Mouse (Mus musculus): ENCODE results near the gene Pitpnb. TPM values are rescaled to one million over a fixed set of nuclear protein-coding genes. Genes with fewer than 3 reads are reported as not detected.

Gene Pitpnb
- polyA plus RNA-seq, 1 experiment from 2014 or later, result 78.8 TPM

- Histone ChIP-seq H3K4me1 (ENCODE audit: control insufficient read depth, insufficient read depth, low read length) (no peaks in the 10 kb centered on the region), H3K4me2 (no peak overlapping the region), H3K36me3 (ENCODE audit: control insufficient read depth, insufficient read depth, low read length) (peaks cover 11% of the 10 kb centered on the region), H3K9ac (ENCODE audit: low read depth, low read length) (no peak overlapping the region), H3K4me3 (ENCODE audit: low read depth, low read length) (no peak overlapping the region), H3K27me3 (ENCODE audit: control insufficient read depth, insufficient read depth, low read length) (no peaks in the 10 kb centered on the region), H3K9me3 (replicated peaks; ENCODE audit: control insufficient read depth, low read length) (no peaks in the 10 kb centered on the region), H3K27ac (ENCODE audit: low read depth, low read length) (no peak overlapping the region)
- 80% methylated on average over 8 of the region's 8 CpGs for WGBS (ENCODE audit: insufficient replicate concordance)
- no peak for ATAC-seq (replicated peaks; ENCODE audit: insufficient number of reproducible peaks, low FRiP score, low TSS enrichment)
Measured at GRCm38 (mm10) chr5:111361058-111361457, 30.5 kb downstream of the Pitpnb start.

- Histone ChIP-seq H3K4me1 (ENCODE audit: control insufficient read depth, insufficient read depth, low read length) (no peaks in the 10 kb centered on the region), H3K4me2 (no peak overlapping the region), H3K9ac (ENCODE audit: low read depth, low read length) (no peak overlapping the region), H3K4me3 (ENCODE audit: low read depth, low read length) (no peak overlapping the region), H3K27me3 (ENCODE audit: control insufficient read depth, insufficient read depth, low read length) (no peaks in the 10 kb centered on the region), H3K27ac (ENCODE audit: low read depth, low read length) (no peak overlapping the region), H3K9me3 (replicated peaks; ENCODE audit: control insufficient read depth, low read length) (no peaks in the 10 kb centered on the region), H3K36me3 (ENCODE audit: control insufficient read depth, insufficient read depth, low read length) (peaks cover 11% of the 10 kb centered on the region)
- WGBS (ENCODE audit: insufficient replicate concordance), result 75% methylated on average over 7 of the region's 7 CpGs
- ATAC-seq (replicated peaks; ENCODE audit: insufficient number of reproducible peaks, low FRiP score, low TSS enrichment), result no peak
Measured at GRCm38 (mm10) chr5:111361846-111362245, 31.3 kb downstream of the Pitpnb start.

DNA sequence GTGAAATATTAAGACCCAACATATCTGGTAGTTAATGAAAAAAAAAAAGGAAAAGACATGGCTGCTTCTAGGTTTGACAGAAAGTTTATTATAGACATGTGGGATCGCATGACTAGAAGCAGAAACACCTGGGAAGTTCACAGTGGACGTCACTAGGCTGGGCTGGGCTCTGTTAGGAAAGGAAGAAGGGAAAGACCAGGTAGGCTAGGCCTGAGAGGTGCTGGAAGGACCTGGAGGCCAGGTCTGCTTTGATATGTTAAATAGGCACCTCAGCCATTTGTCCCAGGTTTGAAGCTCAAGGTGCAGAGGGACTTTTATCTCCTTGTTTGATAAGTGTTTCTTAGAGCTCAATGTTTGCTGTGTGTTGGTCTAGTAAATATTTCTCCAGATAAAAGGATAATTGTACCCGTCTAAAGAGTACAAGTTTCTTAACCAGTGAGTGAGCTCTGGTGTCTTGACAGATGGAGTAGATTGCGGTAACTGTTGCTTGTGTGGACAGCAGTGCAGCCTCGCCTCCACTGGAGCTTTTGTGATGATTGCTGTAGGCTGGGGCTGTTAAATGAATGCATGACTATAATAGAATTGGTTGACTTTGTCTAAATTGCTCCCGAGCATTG is 33.0 kb downstream of the Pitpnb start:
- WGBS (ENCODE audit: insufficient replicate concordance), result 71% methylated on average over 6 of the region's 6 CpGs
- Histone ChIP-seq H3K4me2 (no peak overlapping the region), H3K4me3 (ENCODE audit: low read depth, low read length) (no peak overlapping the region), H3K9ac (ENCODE audit: low read depth, low read length) (no peak overlapping the region), H3K36me3 (ENCODE audit: control insufficient read depth, insufficient read depth, low read length) (peaks cover 8% of the 10 kb centered on the region), H3K27ac (ENCODE audit: low read depth, low read length) (no peak overlapping the region), H3K27me3 (ENCODE audit: control insufficient read depth, insufficient read depth, low read length) (no peaks in the 10 kb centered on the region), H3K9me3 (replicated peaks; ENCODE audit: control insufficient read depth, low read length) (no peaks in the 10 kb centered on the region), H3K4me1 (ENCODE audit: control insufficient read depth, insufficient read depth, low read length) (no peaks in the 10 kb centered on the region)
- ATAC-seq (replicated peaks; ENCODE audit: insufficient number of reproducible peaks, low FRiP score, low TSS enrichment), result no peak

- no peak overlapping the region for H3K27ac ChIP-seq (ENCODE audit: low read depth, low read length)
- no peak overlapping the region for H3K9ac ChIP-seq (ENCODE audit: low read depth, low read length)
- H3K36me3 ChIP-seq (ENCODE audit: control insufficient read depth, insufficient read depth, low read length), result peaks cover 14% of the 10 kb centered on the region
- ATAC-seq (replicated peaks; ENCODE audit: insufficient number of reproducible peaks, low FRiP score, low TSS enrichment), result no peak
- H3K9me3 ChIP-seq (replicated peaks; ENCODE audit: control insufficient read depth, low read length), result no peaks in the 10 kb centered on the region
- H3K27me3 ChIP-seq (ENCODE audit: control insufficient read depth, insufficient read depth, low read length), result no peaks in the 10 kb centered on the region
- H3K4me3 ChIP-seq (ENCODE audit: low read depth, low read length), result no peak overlapping the region
- H3K4me2 ChIP-seq, result no peak overlapping the region
- H3K4me1 ChIP-seq (ENCODE audit: control insufficient read depth, insufficient read depth, low read length), result no peaks in the 10 kb centered on the region
- 37% methylated on average over 3 of the region's 3 CpGs for WGBS (ENCODE audit: insufficient replicate concordance)
Measured at GRCm38 (mm10) chr5:111364533-111364932, 34.0 kb downstream of the Pitpnb start.

- no peaks in the 10 kb centered on the region for H3K27me3 ChIP-seq (ENCODE audit: control insufficient read depth, insufficient read depth, low read length)
- H3K36me3 ChIP-seq (ENCODE audit: control insufficient read depth, insufficient read depth, low read length), result peaks cover 15% of the 10 kb centered on the region
- no peak overlapping the region for H3K4me3 ChIP-seq (ENCODE audit: low read depth, low read length)
- 85% methylated on average over 5 of the region's 5 CpGs for WGBS (ENCODE audit: insufficient replicate concordance)
- H3K27ac ChIP-seq (ENCODE audit: low read depth, low read length), result no peak overlapping the region
- ATAC-seq (replicated peaks; ENCODE audit: insufficient number of reproducible peaks, low FRiP score, low TSS enrichment), result no peak
- H3K9me3 ChIP-seq (replicated peaks; ENCODE audit: control insufficient read depth, low read length), result no peaks in the 10 kb centered on the region
- H3K4me1 ChIP-seq (ENCODE audit: control insufficient read depth, insufficient read depth, low read length), result no peaks in the 10 kb centered on the region
- H3K4me2 ChIP-seq, result no peak overlapping the region
- no peak overlapping the region for H3K9ac ChIP-seq (ENCODE audit: low read depth, low read length)
Measured at GRCm38 (mm10) chr5:111366140-111366539, 35.6 kb downstream of the Pitpnb start.

DNA sequence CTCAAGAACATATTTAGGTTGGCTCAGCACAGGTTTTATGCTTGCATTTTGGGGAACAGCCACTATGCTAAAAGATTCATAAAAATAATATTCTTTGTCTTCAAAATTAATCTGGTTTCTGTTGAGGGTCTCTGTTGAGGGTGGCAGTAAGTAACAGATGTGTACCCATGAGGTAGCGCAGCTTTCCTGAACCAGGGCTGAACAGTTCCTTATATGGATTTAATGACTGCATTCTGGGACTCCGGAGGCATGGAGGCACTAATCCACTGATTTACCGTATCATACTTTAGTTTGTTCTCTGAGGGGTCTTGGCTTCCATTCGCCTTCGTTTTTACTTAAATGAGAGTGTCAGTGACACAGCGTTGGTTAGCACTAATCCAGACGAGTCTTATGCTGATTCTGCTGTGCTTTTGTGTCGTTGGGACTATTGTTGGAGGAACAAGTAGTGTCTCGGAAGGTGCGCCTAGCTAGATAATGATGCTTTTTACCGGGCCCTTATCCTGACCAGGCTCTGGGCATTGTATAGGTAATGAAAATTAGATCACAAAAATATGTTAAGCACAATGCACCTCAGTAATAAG is 37.5 kb downstream of the Pitpnb start:
- H3K9me3 ChIP-seq (replicated peaks; ENCODE audit: control insufficient read depth, low read length), result no peaks in the 10 kb centered on the region
- no peak for ATAC-seq (replicated peaks; ENCODE audit: insufficient number of reproducible peaks, low FRiP score, low TSS enrichment)
- H3K27ac ChIP-seq (ENCODE audit: low read depth, low read length), result no peak overlapping the region
- H3K27me3 ChIP-seq (ENCODE audit: control insufficient read depth, insufficient read depth, low read length), result no peaks in the 10 kb centered on the region
- H3K9ac ChIP-seq (ENCODE audit: low read depth, low read length), result no peak overlapping the region
- WGBS (ENCODE audit: insufficient replicate concordance), result 89% methylated on average over 11 of the region's 11 CpGs
- no peak overlapping the region for H3K4me3 ChIP-seq (ENCODE audit: low read depth, low read length)
- no peak overlapping the region for H3K4me2 ChIP-seq
- peaks cover 24% of the 10 kb centered on the region for H3K36me3 ChIP-seq (ENCODE audit: control insufficient read depth, insufficient read depth, low read length)
- H3K4me1 ChIP-seq (ENCODE audit: control insufficient read depth, insufficient read depth, low read length), result no peaks in the 10 kb centered on the region

DNA sequence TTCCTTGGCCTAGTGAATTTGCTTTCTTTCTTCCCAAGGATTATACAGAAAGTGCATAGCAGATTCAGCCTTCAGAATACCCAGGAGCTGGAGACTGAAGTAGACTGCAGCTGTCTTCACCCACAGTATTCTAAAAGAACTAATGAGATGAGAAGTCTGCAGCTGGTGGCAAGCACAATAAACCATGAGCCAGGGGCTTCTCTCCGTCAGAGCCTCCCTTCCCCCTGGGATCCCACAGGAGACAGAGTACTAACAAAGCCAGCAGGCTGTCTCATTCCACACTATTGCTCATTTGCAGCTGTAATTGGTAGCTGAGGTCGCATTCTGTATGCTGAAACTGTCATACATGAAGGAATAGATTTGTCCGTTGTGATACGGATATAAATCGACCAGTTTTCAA is 38.0 kb downstream of the Pitpnb start:
- 88% methylated on average over 5 of the region's 5 CpGs for WGBS (ENCODE audit: insufficient replicate concordance)
- H3K36me3 ChIP-seq (ENCODE audit: control insufficient read depth, insufficient read depth, low read length), result peaks cover 29% of the 10 kb centered on the region
- no peak overlapping the region for H3K27ac ChIP-seq (ENCODE audit: low read depth, low read length)
- no peaks in the 10 kb centered on the region for H3K9me3 ChIP-seq (replicated peaks; ENCODE audit: control insufficient read depth, low read length)
- H3K9ac ChIP-seq (ENCODE audit: low read depth, low read length), result no peak overlapping the region
- no peaks in the 10 kb centered on the region for H3K27me3 ChIP-seq (ENCODE audit: control insufficient read depth, insufficient read depth, low read length)
- H3K4me1 ChIP-seq (ENCODE audit: control insufficient read depth, insufficient read depth, low read length), result no peaks in the 10 kb centered on the region
- H3K4me2 ChIP-seq, result no peak overlapping the region
- H3K4me3 ChIP-seq (ENCODE audit: low read depth, low read length), result no peak overlapping the region
- no peak for ATAC-seq (replicated peaks; ENCODE audit: insufficient number of reproducible peaks, low FRiP score, low TSS enrichment)

DNA sequence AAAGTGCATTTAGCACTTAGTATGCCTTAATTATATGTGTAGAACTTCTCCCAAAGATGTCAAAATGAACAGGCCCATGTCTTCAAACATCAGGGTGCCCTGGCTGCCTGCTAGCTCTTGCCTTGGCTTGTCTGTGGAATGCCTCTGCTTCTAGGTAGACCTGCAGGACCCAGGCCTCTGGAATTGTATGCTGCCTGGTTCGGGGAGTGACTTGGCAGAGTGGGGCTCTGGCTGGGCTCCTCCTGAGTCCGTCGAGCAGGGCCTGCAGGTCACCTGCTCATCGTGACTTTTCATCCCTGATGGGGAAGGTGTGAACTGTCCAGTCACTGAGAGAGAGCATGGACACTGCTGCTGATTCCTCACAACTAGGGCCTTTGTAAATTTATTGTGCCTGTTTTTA is 45.1 kb downstream of the Pitpnb start:
- 81% methylated on average over 4 of the region's 4 CpGs for WGBS (ENCODE audit: insufficient replicate concordance)
- no peaks in the 10 kb centered on the region for H3K27me3 ChIP-seq (ENCODE audit: control insufficient read depth, insufficient read depth, low read length)
- no peaks in the 10 kb centered on the region for H3K4me1 ChIP-seq (ENCODE audit: control insufficient read depth, insufficient read depth, low read length)
- peaks cover 34% of the 10 kb centered on the region for H3K36me3 ChIP-seq (ENCODE audit: control insufficient read depth, insufficient read depth, low read length)
- H3K9me3 ChIP-seq (replicated peaks; ENCODE audit: control insufficient read depth, low read length), result no peaks in the 10 kb centered on the region
- ATAC-seq (replicated peaks; ENCODE audit: insufficient number of reproducible peaks, low FRiP score, low TSS enrichment), result no peak
- no peak overlapping the region for H3K27ac ChIP-seq (ENCODE audit: low read depth, low read length)
- no peak overlapping the region for H3K4me3 ChIP-seq (ENCODE audit: low read depth, low read length)
- H3K9ac ChIP-seq (ENCODE audit: low read depth, low read length), result no peak overlapping the region
- H3K4me2 ChIP-seq, result no peak overlapping the region

Data from heart, embryonic 11.5 days (tissue).